Mouse (Mus musculus): Measurements from ENCODE around the gene Ralgapa1.

DNA sequence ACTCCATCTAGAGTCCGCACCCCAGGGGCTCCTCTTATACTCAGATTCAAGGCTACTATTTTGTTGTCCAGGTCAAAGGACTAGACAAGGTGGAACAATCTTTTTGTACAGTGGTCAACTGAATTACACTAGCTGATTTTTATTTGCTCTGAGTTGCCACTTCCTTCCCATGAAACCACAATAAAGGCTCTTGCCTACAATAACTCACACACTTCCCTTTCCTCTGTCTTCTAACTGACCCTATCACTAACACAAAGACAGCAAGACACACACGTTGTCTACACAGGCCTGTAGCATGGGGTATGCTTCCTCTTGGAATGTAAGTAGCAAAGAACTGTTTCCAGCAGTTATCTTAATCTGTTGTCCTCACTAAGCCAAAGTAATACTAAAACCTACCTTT is 35.7 kb downstream of the Ralgapa1 start:
- TF ChIP-seq POLR2A (IDR thresholded peaks at IDR 0.05; ENCODE audit: control insufficient read depth in 1 of 2, insufficient read depth in 1 of 2, low read depth in 1 of 2, low read length in 2 of 2, poor library complexity in 1 of 2) (no peak), ZC3H11A (IDR thresholded peaks at IDR 0.05; ENCODE audit: low read depth, low read length) (no peak), UBTF (IDR thresholded peaks at IDR 0.05; ENCODE audit: borderline replicate concordance, insufficient read depth, low read depth, low read length) (no peak), EP300 (IDR thresholded peaks at IDR 0.05; ENCODE audit: low read depth in 1 of 2, low read length in 2 of 2) (no peak), CTCF (IDR thresholded peaks at IDR 0.05 in 2 of 3, conservative IDR thresholded peaks at IDR 0.05 in 1 of 3; ENCODE audit: control insufficient read depth in 1 of 3, insufficient read depth in 1 of 3, low read depth in 2 of 3, low read length in 3 of 3, poor library complexity in 1 of 3, severe bottlenecking in 1 of 3) (no peak), POLR2AphosphoS5 (IDR thresholded peaks at IDR 0.05; ENCODE audit: borderline replicate concordance, low read depth, low read length) (no peak), JUND (IDR thresholded peaks at IDR 0.05; ENCODE audit: low read depth, low read length) (no peak), ETS1 (IDR thresholded peaks at IDR 0.05; ENCODE audit: low read depth, low read length) (no peak), KAT2A (conservative IDR thresholded peaks at IDR 0.05; ENCODE audit: low read depth, low read length) (no peak), TCF12 (IDR thresholded peaks at IDR 0.05; ENCODE audit: low read depth, low read length) (no peak)
